Mouse (Mus musculus) embryonic stem cell, embryonic (primary cell): Measurements from ENCODE around the gene Mesd.

ENCODE experiments used
- CTCF ChIA-PET, 4 experiments: fragments of 300-600 bp in 2 of 4; fragments of 350-600 bp in 2 of 4; sonication (Branson Sonifier 250); formaldehyde crosslinking; loops; one replicate each; lab custom pipeline; 2022; ENCODE audit warnings: inconsistent platforms in 2 of 4; lab: Charles Lee
- POLR2A ChIA-PET, 4 experiments: fragments of 300-600 bp in 2 of 4; fragments of 350-600 bp in 2 of 4; sonication (Branson Sonifier 250); formaldehyde crosslinking; loops; one replicate each; lab custom pipeline; 2022; ENCODE audit warnings: antibody characterized with exemption in 4 of 4, inconsistent platforms in 1 of 4; lab: Charles Lee

Gene Mesd

DNA sequence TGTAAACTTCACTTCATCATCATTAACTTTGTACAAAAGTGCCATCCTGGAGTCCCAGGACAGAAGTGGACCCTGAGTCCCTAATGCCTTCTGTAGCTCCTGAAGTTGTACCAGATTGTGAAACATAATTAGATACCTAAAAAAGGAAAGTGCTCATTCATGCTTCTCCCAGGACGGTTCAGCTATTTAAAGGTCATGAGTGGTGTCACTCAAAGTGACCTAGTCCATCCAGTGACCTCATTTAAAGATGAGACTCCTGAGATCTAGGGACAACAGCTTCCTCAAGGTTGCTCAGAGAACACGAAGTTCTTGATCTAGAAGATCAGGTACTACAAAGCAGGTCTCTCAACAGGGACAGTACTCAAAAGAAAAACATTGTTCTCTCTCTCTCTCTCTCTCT lies 20.7 kb upstream of the Mesd start:
- ChIA-PET POLR2A (interaction anchor here in 3 of 4 experiments (0.5 to 1.8 kb wide), 6 partner anchors 10 to 124 kb away, joined by 3 to 8 read pairs (median 4); partner anchors contain the start of genes Mesd (in 1 of the 3) and Tlnrd1 (in 1 of the 3)), CTCF (interaction anchor here in 2 of 4 experiments (0.6 kb wide), 2 partner anchors 58 to 297 kb away, joined by 3 to 5 read pairs; no protein-coding TSS in a partner anchor)

DNA sequence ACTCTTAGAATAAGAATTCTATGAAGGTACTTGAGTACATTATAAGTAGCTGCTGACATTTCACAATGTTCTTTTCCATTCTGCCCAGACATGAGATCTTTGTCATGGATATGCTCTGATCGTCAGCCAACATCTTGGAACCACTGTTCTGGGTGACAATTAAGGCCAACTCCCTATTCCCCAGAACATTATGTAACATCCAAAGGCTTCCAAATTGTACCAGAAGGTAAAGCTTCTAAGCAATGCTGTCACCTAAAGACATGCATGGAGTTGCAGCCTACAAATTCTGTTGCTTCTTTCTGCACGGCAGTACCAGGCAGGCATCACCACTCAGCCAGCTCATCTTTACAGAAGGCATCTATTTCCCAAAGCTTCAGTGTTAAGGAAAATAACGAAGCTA lies 16.1 kb upstream of the Mesd start:
- ChIA-PET CTCF (no interaction called here), POLR2A (interaction anchor here in 3 of 4 experiments (0.6 to 1.4 kb wide), 5 partner anchors 15 to 23 kb away, joined by 3 to 5 read pairs (median 3); partner anchors contain the start of genes Mesd (in 2 of the 3) and Tlnrd1 (in 1 of the 3))

DNA sequence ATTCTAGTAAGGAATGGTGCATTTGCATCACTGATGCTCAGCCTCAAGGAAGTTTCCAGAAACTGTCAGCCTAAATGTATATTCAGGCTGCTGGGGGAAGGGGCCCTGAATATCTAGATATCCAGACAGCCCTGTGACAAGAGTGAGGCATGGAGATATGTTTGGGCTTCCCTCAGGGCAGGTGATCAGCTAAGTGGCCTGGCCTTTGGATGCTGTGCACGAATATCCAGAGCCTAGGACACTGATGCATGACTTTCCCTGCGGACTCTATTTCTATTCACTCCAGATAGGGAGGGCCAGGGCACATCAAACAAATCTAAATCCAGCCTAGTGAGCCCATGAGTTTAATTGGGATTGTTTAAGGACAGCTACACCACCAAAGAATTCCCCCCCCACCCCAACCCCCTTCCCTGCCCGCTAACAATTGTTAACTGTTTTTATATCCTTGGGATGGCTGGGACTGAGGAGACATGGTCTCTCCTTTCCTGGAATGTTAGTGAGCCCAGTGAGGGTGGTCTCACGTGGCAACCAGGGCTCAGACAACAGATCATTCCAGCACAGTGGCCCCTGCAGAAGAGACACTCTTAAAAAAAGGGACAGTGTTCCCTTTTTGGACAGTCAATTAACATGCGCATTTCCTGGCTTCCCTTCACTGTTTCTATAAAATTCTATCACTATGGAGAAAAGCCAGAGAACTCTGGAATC lies 14.3 kb upstream of the Mesd start:
- CTCF ChIA-PET = no interaction called here
- POLR2A ChIA-PET = interaction anchor here in 2 of 4 experiments (0.9 to 1.6 kb wide), 5 partner anchors 8 to 22 kb away, joined by 3 to 6 read pairs (median 5); partner anchors contain the start of gene Mesd (in 1 of the 2)

DNA sequence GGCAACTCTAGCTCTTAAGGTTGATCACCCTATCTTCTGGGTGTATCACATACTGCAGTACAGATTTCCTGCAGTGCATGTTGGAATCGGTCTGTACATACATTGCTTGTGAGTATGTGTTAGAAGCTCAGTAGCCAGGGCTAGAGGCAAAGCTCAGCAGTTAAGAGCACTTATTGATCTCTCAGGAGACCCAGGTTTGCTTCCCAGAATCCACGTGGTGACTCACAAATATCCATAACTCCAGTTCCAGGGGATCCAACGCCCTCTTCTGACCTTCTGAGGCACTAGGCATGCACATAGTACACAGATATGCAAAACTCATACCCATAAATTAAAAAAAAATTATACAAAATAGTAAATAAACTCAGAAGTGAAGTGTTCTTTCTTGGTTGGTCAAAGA lies 7.2 kb upstream of the Mesd start:
- CTCF ChIA-PET = no interaction called here
- POLR2A ChIA-PET = interaction anchor here in 3 of 4 experiments (0.8 to 4.7 kb wide), 13 partner anchors 12 to 83 kb away, joined by 3 to 60 read pairs (median 7); partner anchors contain the start of gene Cfap161 (in 1 of the 3)

DNA sequence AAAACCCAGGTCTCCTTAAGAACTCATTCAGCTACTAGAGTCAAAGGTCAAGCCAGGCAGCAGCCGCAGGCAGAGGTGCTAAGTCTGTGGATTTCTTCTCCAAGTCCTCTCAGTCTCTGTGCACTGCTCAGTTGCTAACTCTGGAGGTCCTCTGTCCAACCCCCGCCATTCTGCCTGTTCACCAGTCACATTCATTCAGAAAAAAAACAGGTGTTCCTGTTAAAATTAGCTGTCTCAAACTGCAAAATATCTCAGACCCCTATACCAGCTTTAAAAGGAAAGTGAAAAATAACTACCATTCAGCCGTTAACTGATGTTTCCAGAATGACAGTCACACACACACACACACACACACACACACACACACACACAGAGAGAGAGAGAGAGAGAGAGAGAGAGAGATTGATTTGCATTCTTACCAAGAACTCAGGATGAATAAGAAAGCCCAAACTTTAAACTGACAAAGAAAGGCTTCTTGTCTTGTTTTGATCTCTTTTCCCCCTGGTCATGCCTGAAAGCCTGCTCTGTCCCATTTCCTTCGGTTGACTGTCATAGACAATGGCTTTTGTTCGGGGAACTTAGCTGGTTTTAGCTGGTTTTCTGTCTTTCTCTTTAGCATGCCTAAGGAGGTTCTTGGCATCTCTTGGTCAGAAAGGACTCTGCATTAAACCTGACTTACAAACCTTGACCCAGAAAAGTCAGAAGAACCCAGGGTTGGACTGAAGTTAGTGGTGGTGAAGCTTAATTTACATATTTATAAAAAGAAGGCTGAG lies 5.4 kb upstream of the Mesd start:
- ChIA-PET POLR2A (interaction anchor here (0.7 to 4.7 kb wide), 43 partner anchors 9 to 888 kb away, joined by 3 to 60 read pairs (median 5); partner anchors contain the start of gene Cfap161 (in 1 of the 4)), CTCF (interaction anchor here in 1 of 4 experiments (1.0 kb wide), 1 partner anchor 191 kb away, joined by 3 read pairs; no protein-coding TSS in a partner anchor)

DNA sequence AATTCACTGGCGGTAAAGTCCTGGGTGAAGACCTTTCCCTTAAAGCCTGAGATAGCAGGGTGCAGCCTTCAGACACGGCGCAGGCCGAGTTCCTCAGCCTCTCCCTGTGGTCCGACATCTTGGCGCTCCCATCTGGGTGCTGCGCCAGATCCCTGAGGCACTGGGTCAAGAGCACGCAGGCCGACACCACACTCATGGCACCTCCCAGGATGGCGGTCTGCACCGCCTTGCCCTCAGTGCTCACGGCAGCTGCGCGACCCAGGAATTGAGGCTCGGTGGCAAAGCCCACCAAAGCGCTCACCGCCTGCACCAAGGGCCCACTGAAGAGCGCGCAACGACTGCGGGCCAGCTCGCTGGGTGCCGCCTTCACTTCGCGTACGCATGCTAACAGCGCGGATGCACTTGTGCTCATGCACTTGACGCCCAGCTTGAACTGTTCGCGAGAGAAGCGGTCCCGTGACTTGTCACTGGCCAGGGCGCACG lies 2.1 kb upstream of the Mesd start:
- ChIA-PET POLR2A (interaction anchor here (0.6 to 5.6 kb wide), 21 partner anchors 7 to 1644 kb away, joined by 3 to 166 read pairs (median 6); partner anchors contain the start of genes Cfap161 (in 1 of the 4) and Stard5 (in 1 of the 4)), CTCF (no interaction called here)

DNA sequence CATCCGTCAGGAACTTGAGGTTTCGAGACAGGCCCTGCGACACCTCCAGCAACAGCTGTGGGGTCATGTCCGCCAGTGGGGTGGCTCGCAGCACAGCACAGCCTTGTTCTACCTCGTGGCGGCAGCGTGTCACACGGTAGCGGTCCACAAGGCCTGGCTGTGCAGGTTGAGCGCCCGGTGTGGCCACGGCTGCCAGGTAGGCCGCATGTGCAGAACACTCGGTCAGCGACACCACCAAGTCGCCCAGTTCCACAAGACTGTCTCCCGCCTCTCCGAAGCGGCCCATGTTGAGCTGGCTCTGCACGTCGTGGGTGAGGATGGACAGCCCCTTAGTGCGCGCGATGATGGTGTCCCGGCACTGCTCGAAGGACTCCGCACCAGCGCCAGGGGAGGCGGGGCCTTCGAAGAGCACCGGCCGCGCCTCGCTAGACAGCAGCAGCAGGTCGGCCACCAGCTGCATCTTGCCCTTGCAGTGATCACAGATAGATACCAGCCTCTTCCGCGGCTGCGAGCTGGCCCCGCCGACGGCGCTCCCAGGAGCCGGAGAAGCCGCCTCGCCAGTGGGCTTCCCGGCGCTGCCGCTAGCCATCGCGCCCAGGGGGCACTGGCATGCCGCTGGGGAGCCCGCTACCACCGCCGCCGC lies 1.5 kb upstream of the Mesd start:
- ChIA-PET POLR2A (interaction anchor here (0.7 to 5.6 kb wide), 22 partner anchors 9 to 251 kb away, joined by 3 to 166 read pairs (median 6); partner anchors contain the start of genes Cfap161 (in 1 of the 4) and Stard5 (in 1 of the 4)), CTCF (no interaction called here)

DNA sequence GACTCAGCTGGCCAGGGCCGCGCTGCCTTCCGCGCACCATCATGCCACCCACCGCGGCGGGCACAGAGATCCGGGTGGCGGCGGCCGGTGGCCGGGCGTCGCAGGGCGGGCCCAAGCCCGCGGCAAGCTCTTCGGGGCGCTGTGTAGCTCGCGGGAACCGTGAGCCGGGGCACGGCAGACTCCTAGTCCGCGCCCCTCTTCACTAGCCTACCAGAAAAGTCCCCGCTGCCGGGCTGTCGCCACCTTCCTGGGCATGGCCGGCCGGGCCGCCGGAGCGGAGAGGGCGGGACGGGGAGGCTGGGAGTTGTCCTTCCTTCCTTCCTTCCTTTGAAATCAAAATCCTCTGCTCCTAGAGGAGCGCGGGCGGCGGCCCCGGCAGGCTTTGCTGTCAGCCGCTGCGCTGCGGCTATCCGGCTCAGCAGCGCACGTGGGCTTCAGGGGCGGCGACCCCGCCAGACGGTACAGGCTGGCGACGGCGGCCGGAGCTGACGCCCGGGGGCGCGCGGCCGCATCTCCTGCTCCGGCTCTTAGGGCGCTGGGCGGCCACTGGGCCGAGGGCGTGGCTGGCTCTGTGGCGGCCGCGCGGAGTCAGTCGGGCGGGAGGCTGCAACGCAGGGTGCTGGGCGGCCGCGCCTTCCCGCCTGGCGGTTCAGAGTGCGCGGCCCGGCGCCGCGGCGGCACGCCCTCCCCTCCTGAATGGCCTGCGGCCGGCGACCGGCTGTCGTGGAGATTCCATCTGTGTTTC lies 818 bp upstream of the Mesd start:
- CTCF ChIA-PET = no interaction called here
- POLR2A ChIA-PET = interaction anchor here (0.6 to 5.6 kb wide), 36 partner anchors 8 to 1664 kb away, joined by 3 to 166 read pairs (median 6); partner anchors contain the start of genes Cfap161 (in 1 of the 4), Il16 (in 1 of the 4) and Stard5 (in 1 of the 4)

DNA sequence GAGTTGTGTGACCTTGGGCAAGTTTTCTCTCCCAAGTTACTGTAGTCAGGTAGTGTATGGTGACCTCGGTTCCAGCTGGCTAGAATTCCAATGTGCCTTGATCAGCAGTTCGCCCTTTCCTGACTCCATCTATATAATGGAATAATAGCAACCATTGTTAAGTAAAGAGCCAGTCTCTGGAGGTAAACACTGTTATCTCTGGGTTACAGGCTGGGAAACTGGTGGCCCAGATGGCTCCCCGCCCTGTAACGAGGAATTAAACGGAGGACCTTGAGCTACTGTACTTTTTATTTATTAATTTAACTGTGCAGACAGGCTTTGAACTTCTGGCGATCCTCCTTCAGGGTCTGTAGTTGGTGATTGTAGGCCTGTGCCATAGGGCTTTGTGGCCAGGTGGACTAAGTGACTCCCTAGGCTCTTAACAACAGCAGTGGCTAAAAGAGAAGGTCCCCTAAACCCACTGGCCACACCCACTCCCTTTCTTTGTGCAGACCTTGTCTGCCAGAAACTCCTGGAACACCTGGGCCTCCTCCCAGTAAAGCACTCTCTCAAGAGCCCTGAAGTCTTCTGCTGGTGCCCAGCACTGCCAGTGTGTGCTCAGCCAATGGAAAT lies 761 bp downstream of the Mesd start:
- POLR2A ChIA-PET = interaction anchor here (0.6 to 5.6 kb wide), 78 partner anchors 8 to 1651 kb away, joined by 3 to 166 read pairs (median 4); partner anchors contain the start of genes Stard5 (in 3 of the 4), Abhd17c (in 1 of the 4), Cfap161 (in 1 of the 4) and Il16 (in 1 of the 4)
- CTCF ChIA-PET = interaction anchor here in 2 of 4 experiments (0.5 to 1.2 kb wide), 6 partner anchors 14 to 387 kb away, joined by 3 to 4 read pairs (median 3); no protein-coding TSS in a partner anchor

DNA sequence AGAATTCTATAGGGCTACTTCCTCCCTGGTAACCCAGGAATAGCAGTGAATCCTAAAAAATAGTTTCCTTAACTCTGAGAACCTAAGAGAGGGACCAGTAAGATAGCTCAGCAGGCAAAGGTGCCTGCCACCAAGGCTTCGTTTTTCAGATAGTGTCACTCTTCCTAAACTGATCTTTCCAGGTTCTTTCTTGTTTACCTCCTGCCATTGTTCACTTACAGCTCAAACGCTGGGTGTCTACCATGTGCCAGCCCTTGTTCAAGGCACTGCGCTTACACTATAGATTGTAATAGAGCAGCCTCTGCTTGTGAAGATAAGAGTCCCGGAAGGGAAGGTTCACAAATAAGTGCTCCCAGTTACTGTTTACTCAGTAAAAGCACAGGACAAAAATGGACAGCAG lies 1.6 kb downstream of the Mesd start:
- ChIA-PET POLR2A (interaction anchor here in 3 of 4 experiments (0.6 to 5.6 kb wide), 11 partner anchors 11 to 254 kb away, joined by 3 to 166 read pairs (median 8); partner anchors contain the start of genes Cfap161 (in 1 of the 3) and Stard5 (in 1 of the 3)), CTCF (interaction anchor here in 3 of 4 experiments (0.5 to 1.2 kb wide), 3 partner anchors 12 to 421 kb away, joined by 3 to 5 read pairs (median 4); no protein-coding TSS in a partner anchor)

DNA sequence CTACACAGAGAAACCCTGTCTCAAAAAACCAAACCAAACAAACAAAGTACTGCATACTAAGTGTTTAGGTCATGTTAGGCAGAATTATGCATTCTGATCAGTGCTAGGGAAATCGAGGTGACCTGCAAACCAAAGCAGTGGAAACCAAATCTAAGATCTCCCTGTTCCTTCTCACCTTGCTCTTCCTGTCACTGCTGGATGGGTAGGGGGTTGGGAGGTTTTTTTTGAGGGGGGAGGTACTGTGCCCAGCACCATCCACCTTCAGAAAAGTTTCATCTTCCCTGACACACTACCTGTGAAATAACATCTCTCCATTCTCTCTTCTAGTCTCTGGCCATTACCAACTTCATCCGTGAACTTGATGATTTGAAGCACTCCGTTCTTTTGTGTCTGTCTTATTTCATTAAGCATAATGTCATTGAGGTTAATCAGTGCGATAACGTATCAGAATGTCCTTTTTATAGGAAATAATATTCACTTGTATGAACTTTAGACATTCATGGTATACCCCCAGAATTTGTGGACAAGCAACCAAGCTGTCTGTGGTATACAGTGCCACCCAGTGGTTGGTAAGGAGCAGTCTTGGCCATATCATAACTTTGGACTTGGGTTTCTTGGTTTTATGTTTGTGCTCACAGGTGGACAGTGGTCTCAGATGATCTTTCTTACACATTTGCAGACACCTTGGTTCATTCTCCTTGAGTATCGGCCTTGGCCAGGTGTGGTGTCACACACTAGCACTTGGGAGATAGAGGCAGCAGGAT lies 2.3 kb downstream of the Mesd start:
- ChIA-PET CTCF (interaction anchor here in 2 of 4 experiments (1.1 to 1.4 kb wide), 3 partner anchors 11 to 211 kb away, joined by 3 read pairs; no protein-coding TSS in a partner anchor), POLR2A (interaction anchor here in 3 of 4 experiments (0.6 to 5.9 kb wide), 13 partner anchors 12 to 361 kb away, joined by 3 to 166 read pairs (median 6); partner anchors contain the start of gene Stard5 (in 1 of the 3))

DNA sequence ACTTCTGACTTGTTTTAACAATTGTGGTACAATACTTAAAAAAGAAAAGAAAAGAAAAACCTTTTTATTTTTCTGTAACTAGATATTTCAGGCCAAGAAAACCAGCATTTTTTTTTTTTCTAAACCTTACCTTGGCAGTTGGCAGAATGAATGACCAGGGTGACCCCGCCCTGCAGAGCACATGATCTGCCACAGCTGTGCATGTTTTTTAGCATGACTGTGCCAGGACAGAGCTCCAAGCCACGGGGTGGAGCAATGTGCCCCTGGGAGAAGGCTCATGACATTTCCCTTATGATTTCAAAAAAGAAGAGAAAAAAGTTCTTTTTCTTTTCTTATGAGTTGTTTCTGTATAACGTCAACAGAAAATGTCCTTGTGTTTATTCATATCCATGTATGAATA lies 5.1 kb downstream of the Mesd start:
- ChIA-PET POLR2A (interaction anchor here in 3 of 4 experiments (0.7 to 5.9 kb wide), 7 partner anchors 8 to 300 kb away, joined by 3 to 160 read pairs (median 12); no protein-coding TSS in a partner anchor), CTCF (interaction anchor here in 1 of 4 experiments (1.2 kb wide), 1 partner anchor 86 kb away, joined by 3 read pairs; no protein-coding TSS in a partner anchor)

DNA sequence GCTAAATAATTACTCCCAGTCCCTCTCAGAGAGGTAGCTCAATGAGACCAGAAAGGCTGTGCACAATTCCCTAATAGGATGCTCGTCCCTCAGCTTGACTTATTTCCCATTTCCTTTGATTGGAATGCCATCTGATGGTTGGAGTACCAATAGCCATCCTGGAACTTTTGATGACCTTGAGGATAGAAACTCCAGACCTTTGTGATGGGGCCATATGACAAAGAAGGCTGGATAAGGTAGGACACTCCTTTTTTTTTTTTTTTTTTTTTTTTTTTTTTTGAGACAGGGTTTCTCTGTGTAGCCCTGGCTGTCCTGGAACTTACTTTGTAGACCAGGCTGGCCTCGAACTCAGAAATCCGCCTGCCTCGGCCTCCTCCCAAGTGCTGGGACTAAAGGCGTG lies 5.7 kb downstream of the Mesd start:
- CTCF ChIA-PET = interaction anchor here in 1 of 4 experiments (1.2 kb wide), 1 partner anchor 87 kb away, joined by 3 read pairs; no protein-coding TSS in a partner anchor

DNA sequence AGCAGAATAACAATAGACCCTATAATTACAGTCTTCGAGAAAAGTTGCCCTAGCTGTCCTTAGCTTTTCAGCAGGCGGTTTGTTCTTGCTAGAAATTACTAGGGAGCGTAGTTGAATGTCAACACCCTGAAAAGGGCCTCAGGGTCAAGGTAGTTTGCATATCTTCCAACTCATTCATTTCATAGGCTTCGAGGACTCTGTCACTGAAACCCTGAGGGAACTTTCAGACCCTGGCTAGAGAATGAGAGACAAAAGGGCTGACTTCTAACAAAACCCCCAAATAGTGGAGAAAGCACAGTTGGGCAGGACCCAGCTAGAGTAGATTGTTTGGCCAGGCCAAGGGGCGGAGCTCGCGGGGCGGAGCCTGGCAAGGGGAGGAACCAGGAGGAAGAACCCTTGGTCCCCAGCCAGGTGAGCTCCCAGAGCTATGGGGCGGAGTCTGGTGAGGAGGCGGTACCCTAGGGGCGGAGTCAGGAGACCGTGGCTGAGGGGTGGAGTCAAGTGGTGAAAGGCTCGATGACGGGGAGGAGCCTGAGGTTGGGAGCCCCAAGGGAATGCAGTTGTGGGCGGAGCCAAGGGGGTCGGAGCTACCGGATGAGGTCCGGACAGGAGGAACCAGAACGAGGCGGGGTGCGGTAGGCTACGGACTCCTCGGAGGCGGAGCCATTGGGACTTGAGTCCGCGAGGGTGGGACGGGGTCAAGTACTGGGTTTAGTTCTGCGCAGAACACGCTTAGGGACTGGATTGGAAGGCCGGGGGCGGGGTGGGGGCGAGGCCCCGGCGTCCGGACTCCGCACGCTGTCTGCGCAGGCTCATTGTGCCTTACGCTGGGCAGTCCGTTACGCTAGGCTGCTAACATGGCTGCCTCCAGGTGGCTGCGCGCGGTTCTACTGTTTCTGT lies 7.4 kb downstream of the Mesd start:
- CTCF ChIA-PET = interaction anchor here (0.7 to 1.4 kb wide), 12 partner anchors 10 to 381 kb away, joined by 3 to 7 read pairs (median 4); partner anchors contain the start of genes Cemip (in 1 of the 4) and Stard5 (in 1 of the 4)
- POLR2A ChIA-PET = interaction anchor here (0.6 to 5.9 kb wide), 82 partner anchors 9 to 1125 kb away, joined by 3 to 160 read pairs (median 4); partner anchors contain the start of genes Cemip (in 2 of the 4), Cfap161 (in 2 of the 4), Stard5 (in 2 of the 4) and Mex3b (in 1 of the 4)

More for the DNA sequence above, 5.7 kb downstream of the Mesd start:
- POLR2A ChIA-PET = interaction anchor here in 3 of 4 experiments (0.7 to 5.9 kb wide), 8 partner anchors 8 to 299 kb away, joined by 3 to 160 read pairs (median 12); no protein-coding TSS in a partner anchor
